Mouse (Mus musculus) left cerebral cortex, adult 11 months (tissue): Measurements from ENCODE around the gene Tbkbp1.

ENCODE experiments used
- DNase-seq: peaks from one replicate; pipeline ENCODE4 v3.0.0; 2022; ENCODE audit warnings: low spot score

Gene Tbkbp1

DNA sequence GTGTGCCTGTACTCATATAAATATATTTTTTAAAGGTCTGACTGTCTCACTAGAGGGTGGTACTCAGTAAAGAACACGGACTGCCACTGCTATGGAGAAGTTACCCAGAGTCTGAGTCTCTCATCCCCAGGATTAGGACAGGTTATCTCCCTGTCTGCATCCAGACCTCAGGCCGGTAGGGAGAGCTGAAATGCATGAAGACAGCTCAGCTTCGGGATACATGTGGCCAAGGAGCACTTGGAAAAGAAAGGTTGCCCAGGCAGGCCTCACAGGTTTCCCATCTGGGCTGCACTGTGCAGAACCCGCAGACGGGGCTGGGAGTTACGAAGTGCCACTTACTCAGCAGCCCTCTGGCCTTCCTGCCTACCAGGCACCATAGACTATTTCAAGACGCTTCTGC is 5.7 kb upstream of the Tbkbp1 start:
- no peak for DNase-seq

DNA sequence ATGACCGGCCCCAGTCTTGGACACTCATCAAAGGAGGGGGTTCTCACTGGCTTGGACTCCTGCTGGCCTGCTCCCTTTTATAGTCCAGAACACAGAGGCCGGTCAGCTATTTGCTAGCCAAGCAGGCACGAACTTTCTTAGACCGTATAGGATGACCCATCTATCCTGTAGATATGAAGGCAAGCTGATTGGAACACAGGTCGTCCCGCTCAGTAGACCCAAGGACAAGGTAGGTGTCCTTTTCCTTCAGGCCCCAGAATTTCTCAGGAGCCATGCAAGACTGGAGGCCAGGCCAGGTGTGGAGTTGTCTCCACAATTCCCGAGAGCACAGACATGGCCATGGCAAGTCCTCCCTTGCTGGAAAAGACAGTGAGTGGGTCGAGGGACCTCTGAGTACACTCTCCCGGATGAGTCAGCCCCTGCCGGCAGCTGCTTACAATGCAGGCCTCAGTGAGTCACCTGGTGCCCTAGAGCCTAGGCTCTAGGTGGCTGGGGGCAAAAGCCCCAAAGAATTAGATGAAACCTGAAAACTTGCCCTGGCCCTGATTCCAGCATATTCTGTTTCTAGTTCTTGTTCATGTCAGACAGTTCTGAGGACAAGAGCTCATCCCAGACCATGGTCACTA is 1.5 kb upstream of the Tbkbp1 start:
- no peak for DNase-seq

DNA sequence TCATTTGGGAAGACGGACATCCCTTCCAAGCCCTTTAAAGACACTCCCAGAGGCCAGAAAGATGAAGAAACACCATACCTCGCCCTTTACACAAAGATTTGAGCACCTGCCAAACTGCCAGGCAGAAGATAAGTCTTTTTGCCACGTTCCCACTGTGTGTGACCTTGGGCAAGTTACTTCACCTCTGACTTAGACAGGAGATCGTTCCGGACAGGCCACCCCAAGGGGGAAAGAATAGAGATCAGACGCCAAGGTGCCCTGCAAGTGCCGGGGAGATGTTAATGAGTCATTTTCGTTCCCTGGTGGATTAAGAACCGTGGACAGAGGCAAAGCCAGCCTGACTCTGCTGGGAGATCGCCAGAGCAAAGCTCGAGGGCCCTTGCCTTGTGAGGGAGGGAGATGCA is 730 bp upstream of the Tbkbp1 start:
- DNase-seq = no peak

DNA sequence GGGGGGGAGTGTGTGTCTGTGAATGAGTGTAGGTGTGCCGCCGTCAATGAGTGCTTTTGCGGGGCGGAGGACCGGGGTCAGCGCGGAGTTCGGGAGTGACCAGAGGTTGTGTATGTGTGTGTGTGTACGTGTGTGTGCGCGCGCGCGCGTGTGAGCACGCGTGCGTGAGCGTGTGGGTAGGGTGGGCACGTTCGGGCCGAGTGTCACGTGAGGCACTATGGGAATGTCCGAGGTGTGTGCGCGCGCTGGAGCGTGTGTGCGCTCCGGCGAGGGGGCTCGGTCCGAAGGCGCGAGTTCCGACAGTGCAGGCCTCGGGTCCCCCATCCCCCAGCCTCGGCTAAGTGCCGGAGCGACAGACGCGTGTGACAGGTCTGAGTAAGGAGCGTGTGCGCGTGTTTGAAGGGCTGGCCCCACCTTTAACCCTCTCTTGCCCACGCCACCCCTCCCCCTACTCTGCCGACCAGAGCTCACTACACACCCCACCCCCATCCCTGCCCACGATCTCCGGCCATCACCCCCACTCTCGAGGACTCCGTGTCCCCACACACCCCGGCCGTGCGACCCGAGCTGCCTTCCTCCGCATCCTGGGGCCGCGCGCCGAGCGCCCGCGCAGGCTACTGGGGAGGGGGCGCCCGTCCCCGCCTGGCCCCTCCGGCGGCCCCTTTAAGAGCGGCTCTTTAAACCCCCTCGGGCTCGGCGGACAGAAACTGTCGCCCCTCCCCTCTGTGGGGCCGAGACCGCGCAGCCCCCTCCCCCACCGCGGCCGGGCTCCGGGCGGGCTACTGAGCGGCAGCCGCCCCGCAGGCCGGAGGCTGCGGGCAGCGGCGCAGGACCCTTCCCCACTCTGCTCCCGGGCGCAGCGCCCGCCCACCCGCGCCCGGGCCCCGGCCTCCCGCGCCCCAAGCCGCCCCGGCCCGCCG is 624 bp downstream of the Tbkbp1 start:
- peak; percentile 47 for DNase-seq

DNA sequence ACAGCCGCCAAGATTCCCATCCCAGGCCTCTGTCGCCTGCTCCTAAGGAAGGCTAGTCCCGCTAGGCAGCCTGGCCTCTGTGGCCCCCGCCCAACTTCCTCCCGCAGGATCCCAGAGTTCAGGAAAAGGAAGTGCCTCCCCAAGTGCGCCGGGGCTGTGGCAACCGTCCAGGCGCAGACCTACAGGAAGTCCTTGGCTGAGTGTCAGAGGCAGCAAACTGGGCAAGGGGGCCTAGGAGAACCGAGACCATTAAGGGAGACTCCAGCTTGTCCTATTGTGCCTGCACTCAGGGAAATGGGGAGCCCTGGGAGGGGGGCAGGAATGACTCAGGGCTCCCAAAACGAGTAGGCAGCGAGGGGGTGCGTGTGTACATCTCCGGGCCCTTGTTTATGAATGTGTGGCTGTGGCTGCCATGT is 1.3 kb downstream of the Tbkbp1 start:
- no peak for DNase-seq

DNA sequence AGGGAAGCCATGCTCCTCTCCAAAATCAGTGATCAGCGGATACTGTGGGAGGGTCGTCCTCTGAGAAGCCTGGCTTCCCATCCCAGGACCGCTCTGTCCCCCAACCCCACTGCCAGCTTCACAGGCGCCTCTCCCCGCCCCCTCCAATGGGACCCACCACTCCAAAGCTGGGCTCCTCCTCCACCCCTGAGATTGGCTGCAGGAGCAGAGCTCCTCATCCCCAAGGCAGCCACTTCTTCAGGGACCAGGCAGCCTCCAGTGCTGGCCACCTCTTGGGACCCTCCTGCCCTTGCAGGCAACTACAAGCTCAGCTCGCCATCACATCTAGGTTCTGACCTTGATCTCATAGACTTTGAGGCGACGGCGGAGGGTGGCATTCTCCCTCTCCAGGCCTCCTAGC is 2.3 kb downstream of the Tbkbp1 start:
- DNase-seq = no peak

DNA sequence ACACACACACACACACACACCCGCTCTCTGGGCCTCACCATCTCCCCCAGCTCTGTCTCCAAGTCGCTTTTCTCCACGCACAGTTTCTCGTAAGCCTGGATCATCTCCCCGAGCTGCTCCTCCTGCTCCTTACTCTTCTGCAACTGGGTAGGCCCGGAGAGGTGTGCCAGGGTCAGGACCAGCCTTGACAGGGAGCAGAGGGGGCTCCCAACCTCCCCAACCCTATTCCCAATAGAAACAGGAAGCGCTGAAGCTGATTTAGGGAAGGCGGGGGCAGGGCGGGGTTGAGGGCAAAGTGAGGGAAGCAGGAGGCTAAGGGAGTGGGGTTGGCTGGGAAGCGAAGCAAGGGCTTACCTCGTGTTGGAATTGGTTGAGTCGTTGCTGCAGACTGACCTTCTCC is 2.7 kb downstream of the Tbkbp1 start:
- DNase-seq = no peak

DNA sequence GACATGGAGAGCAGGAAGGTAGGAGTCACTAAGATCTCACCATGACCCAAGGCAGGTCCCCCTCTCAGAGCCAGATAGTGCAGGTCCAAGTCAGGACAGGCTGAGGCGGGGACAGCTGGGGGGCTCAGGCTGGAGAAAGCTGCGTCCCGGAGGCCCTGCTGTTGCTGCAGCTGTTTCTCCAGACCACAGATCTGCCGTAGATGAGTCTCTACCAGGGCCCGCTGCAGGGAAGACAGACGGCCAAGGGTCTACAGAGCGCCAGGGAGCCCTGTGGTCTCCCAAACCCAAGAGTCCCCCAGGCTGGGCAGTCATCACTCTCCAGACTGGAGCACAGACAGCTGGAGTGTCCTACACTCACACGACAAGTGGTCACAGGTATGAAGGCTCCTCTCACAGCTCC is 4.0 kb downstream of the Tbkbp1 start:
- no peak for DNase-seq

DNA sequence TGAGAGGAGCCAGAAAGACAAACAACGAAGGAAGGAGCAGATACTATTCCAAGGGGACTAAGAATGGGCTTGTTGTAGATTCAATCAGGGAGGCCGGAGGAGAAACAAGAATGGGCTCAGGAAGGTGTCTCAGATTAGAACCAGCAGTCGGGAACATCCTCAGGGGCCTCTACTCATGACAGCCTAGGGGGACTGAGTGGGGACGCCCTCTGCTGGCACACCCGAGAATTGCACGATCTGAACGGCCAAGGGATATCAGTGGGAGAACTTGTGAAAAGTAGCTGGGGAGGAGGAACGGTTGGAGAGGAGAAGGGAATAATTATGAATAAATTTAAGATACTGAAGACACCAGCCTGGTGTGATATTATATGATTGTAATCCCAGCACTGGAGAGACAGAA is 4.6 kb downstream of the Tbkbp1 start:
- DNase-seq = peak; percentile 58

DNA sequence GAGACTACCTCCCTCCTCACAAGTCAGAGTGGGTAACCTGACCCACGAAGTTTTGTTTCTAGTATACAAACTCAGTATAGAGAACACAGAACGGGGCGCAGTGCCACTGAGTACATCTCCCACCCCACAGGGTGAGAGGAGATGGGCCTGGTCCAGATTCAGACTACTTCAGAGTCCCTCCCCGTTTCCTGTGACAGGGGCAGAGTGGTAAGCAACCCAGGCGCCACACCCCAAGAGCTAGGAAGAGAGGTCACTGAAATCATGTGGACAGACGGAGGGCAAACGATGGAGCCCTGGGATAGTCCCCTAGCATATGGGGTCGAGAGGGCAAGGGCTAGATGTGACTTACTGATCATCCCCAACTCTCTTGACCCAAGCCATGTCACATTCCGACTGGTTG is 5.3 kb downstream of the Tbkbp1 start:
- no peak for DNase-seq

DNA sequence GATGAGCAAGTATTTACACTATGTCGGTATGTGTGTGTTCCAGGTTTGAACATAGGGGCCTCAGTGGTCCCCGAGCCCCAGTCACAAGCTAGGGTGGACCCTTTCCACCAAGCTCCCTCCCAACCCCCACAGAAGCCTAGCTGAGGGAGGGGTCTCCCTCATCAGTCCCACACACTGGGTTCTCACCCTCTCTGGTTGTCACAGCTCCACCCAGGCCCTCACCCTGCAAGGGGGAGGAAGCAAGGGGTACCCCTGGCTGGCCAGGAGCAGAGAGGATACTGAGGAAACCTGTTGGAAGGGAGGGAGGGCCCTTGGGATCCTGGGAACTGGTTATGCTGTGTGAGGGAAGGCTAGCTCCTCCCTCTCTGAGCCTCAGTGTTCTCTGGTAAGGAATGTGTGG is 6.0 kb downstream of the Tbkbp1 start:
- no peak for DNase-seq

DNA sequence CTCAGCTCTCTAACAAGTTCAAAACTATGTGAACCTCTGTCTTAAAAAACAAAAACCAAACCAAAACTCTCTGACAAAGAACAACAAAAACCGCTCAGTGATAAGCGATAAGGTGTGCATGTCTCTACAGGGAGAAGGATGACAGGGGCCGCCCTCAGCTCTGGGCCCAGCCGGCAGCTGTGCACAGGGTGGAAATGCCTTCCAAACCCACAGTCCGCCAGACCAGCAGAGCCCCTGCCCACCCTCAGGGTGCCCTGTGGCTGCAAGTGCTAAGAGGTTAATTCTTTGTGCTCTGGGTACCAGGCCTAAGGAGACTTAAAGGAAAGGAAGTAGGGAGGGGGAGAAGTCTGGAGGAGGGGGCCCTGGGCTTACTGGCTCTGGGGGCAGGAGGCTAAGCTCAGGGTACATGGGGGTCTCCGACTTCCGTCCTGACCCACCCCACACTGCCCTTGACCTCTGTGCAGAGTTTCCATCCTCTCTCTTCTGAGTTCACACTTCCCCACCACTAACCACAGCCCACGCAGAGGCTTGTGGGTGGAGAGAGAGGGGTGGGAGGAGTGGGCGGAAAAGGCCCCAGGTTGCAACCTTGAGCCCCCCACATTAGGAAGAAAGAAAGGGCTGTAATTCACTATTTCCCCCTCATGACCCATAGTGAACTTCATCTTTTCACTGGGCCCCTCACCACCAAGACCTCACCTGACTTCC is 7.9 kb downstream of the Tbkbp1 start:
- DNase-seq = no peak

DNA sequence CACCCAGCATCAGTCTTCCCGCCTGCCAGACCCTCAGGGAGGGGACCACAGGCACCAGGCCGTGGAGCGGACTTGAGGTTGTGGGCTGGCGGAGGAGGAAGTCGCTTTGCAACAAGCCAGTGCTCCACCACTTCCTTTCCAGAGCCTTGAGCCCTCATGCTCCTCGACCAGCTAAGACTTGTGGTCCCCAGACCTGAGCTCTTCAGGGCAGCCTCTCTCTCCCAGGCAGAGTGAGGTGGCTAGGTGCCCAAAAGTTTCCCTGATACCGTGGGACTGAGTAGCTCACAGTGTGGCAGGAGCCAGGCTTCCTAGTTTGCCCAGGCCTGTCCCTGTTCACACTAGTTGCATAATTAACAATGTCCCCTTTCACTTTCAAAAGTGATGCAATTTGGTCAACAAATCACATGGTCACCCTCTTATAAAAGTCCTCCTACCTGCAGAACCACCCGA is 9.1 kb downstream of the Tbkbp1 start:
- DNase-seq = no peak

DNA sequence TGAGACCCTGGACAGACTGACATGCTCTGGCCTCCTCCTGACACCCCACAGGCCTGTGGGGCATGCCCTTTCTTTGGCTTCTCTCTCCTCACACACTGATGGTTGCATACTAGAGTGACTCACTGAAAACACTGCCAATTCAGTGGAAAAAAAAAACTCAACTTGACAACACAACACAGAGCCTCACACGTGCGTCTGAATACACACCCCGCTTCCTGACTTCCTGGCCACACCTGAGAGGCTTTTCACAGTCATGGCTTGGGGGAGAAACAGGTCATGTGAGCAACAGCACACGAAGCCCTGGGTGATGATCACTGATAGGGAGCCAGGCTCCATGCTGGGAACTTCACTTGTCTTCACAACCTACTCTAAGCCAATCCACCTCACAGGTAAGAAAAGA is 10.5 kb downstream of the Tbkbp1 start:
- no peak for DNase-seq

DNA sequence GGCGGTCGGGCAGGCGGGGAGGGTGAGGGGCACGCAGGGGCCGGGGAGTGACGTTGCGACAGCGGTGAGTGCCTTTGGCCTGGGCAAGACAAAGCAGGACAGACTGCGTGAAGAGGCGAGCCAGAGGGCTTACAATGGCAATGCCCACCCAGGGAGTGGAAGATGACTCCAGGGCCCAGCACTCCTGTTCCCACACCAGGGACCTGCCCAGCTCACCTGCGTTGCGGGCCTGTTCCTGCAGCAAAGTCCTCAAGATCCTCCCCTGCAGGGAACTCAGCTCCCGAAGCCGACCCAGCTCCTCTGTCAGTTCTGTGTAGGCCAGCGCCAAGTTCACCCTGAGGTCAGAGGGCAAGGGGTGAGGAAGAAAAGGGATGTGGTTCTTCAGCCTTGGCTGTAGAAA is 12.0 kb downstream of the Tbkbp1 start:
- DNase-seq = no peak

DNA sequence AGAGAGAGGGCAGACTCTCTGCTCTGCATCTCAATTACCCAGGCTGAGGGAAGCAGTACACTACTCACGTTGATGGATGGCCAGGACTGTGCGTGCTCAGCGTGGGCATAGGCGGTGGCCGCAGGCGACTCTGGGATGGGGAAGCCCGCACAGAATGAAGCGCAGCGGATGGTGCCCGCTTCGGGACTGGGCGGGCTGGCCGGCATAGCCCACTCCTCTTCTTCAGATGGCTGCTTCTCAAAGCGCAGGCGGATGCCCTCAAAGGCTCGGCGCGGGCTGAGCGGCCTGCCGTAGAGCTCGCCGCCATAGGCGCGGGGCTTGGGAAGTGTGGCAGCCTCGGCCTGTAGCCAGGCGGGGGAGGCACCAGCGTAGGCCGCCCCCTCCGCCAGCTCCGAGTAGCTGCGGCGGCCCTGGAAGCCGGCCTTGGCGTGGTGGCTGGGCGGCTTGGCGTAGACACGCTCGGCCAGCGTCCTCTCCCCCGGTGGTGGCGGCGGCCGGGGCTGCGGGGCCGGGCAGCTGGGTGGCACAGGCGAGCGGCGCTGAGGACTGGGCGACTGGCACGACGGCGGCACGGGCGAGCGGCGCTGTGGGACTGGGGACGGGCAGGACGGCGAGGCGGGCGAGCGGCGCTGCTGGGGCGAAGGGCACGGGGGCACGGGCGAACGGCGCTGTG is 12.6 kb downstream of the Tbkbp1 start:
- no peak for DNase-seq

DNA sequence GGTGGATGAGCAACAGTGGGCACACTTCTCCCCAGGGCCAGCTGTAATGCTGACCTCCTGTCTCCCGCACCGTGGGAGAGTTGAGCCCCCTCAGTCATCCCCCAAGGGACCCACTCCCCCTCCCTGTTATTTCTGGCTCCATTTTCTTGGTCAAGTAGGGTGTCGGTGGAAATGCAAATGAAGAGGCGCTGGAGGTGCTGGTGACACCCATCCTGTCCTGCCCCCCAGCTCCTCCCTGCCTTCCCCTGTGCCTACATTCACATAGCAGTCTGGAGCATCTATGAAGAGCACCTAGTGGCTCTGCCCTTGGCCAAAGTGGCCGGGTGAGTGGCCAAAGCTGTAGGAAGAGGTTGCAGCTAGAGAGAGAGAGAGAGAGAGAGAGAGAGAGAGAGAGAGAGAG is 18.0 kb downstream of the Tbkbp1 start:
- DNase-seq = no peak

DNA sequence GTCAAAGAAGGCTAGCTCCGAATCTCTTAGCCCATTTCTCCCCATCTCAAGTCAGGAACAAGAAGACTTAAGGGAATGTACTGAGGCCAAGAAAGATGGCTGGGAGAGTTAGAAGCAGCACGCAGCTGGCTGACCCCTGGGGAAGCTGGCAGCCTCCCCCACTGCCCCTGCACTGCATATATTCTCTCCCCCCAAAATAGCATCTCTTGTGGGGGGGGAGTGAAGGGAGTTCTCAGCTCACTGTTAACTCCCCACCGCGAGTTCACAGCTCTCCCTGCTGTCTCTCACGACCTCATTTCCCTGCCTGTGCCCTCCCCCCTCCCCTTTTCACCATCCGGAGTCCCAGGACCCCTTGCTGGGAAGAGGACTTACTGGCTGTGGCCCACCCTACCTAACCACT is 19.1 kb downstream of the Tbkbp1 start:
- DNase-seq = no peak

DNA sequence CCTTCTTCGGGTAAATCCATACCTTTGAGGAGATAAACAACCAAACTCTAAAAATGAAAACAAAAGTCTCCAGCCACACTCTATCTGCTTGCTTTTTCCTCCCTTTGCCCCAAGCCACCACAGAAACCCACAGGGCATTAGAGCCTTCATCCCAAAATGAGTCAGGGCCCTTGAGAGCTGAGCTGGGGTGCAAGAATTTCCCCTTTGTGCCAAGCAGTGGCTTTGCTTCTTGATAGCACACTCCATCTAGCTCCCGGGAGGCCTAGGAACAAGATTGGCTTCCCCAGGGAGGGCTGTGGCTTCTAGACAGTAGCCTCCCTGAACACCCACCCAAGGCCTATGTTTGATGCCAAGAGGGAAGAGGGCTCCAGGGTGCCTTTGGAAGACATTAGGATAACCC is 19.6 kb downstream of the Tbkbp1 start:
- no peak for DNase-seq

DNA sequence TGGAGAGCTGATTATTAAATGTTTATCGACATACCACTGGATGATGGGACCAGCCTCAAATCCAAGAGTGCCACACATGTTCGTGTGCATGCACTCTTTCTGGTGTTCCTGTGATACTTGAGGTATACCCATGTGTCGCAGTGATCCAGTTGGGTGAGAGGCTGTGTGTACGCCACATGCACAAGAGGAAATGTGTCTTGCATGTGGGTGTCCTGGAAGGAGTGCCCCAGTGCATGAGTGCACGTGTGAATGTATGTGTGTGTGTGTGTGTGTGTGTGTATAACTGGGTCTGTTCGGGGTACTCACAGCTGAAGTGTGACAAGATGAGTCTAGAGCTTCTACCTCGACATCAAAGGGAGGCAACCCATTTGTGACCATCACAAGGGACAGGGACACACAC is 21.0 kb downstream of the Tbkbp1 start:
- DNase-seq = no peak

DNA sequence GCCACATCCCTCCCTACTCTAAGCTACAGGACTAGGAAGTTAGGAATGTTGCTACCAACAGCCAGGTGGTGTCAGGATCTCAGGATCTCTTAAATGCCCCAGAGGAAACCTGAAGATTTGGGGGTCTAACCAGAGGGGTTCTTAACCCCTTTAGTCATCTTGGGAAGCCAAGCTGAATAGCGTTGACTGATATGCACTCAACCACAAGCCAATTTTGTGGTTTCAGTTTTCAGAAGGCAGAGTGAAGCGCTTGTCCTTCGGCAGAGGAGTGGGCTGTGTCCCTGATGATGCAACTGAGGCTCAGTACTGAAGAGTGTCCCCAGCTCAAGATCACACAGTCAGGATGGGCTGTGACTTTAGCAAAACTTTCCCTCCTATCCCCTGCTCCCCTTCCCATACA is 22.3 kb downstream of the Tbkbp1 start:
- no peak for DNase-seq

DNA sequence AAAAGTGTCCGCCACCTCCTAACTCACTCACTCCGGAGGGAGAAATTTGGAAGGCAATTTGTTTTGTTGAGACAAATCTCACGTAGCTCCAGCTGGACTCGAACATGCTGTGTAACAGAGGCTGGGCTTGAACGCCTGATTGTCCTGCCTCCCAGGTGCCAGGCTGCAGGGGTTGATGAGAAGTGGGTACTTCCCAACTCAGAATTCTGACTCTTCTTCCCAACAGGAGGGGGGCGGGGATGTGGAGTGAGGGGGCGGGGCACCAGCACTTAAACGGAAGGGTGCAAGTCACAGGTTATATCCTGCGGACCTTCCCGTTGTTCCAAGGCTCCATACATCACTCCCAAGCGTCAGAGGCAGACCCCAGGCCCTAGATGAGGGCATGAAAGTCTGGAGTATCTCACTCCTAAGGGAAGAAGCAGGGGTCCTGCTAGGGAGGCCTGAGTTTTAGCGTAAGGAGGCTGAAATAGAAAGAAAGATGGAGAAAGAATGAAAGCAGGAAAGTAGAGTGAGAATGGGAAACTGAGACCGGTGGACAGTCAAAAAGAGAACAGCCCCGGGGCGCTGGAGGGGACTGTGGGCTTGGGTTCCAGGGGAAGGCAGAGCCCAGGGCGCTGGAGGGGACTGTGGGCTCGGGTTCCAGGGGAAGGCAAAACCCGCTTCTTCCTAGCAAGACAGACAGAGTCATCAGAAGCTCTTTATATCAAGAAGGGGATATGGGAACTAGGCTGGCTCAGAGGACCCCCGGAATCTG is 23.6 kb downstream of the Tbkbp1 start:
- no peak for DNase-seq
